In the genomic region with DNA sequence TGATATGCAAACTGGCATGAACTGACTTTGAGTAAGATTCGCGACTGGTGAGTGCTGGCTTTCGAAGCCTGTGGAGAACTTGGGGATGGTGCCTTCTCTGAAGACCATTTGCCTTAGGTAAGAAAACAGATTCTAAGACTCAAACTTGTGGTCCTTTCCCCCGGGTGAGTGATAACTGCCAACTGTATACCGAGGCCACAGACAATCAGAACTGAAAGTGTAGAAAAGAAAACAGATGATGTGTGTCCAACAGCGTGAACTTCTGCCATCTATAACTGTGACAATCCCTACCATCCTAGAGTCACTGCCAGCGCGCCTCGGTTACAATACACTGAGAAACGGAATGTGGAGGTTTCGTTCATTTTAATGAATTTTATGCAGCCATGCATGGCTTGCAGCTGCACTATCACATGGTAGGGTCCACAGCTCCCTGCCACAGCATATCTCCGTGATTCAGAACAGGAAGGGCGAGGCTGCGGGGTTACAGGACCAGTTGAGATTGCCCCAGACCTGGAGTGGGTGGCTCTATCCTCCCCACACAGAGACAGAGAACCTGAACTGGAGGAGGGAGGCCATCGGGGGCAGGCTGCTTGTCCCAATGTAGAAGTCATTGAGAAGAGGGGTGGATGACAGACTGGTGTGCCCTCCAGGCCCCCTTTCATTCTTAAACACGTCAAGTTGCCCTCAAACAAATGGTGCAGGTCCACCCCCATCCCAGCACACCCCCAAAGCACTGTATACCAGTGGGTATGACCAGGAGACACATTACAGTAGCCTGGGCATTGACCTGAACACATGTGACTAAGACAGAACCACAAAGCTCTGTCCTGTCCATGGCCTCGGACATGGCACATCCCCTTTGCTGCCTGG, we compare ENCODE assay signal across 9 mouse cellular contexts. TPM values are rescaled to one million over a fixed set of nuclear protein-coding genes. Genes with fewer than 3 reads are reported as not detected.
DNase-seq lines count a peak whose midpoint lies in the region; ATAC-seq and TF ChIP-seq lines count a peak whose summit lies in the region.
"Had no signal": no experiment of that assay in that cellular context is flagged by ENCODE, and none has a peak within 500 bp of the region (broad histone marks: within the 10 kb centered on the region; RNA-seq: fewer than 3 reads in every experiment).

No protein-coding gene starts in this region.

- no peaks in the 10 kb centered on the region for H3K27me3 ChIP-seq in kidney, embryonic 16.5 days (ENCODE audit: insufficient read depth, low read length)
- H3K27me3 ChIP-seq in hindbrain, postnatal 0 days (ENCODE audit: insufficient read depth, low read length): no peaks in the 10 kb centered on the region
- H3K27me3 ChIP-seq in midbrain, embryonic 10.5 days (ENCODE audit: low read depth, poor library complexity, severe bottlenecking): no peaks in the 10 kb centered on the region

- peaks cover 16% of the 10 kb centered on the region for H3K4me1 ChIP-seq in kidney, embryonic 16.5 days (ENCODE audit: insufficient read depth, low read length)
- H3K4me1 ChIP-seq in hindbrain, postnatal 0 days (ENCODE audit: insufficient read depth, low read length): peaks cover 15% of the 10 kb centered on the region
- H3K4me1 ChIP-seq in midbrain, embryonic 10.5 days: peaks cover 47% of the 10 kb centered on the region

- 0 out of 2 replicates have a peak, but pooled peaks have one; percentile 4 for TF ChIP-seq CTCF in hindbrain, postnatal 0 days (IDR thresholded peaks at IDR 0.05; ENCODE audit: low read depth)

- no peaks in the 10 kb centered on the region for H3K9me3 ChIP-seq in kidney, embryonic 16.5 days (ENCODE audit: low read length)
- H3K9me3 ChIP-seq in hindbrain, postnatal 0 days (ENCODE audit: low read length): no peaks in the 10 kb centered on the region
- no peaks in the 10 kb centered on the region for H3K9me3 ChIP-seq in midbrain, embryonic 10.5 days (replicated peaks)

- no peak overlapping the region for H3K9ac ChIP-seq in kidney, embryonic 16.5 days (replicated peaks; ENCODE audit: low read length)
- no peak overlapping the region; the same call in 1 of the 2 replicates for H3K9ac ChIP-seq in hindbrain, postnatal 0 days (replicated peaks; ENCODE audit: low read length)

- peaks cover 3% of the 10 kb centered on the region for H3K36me3 ChIP-seq in kidney, embryonic 16.5 days (ENCODE audit: insufficient read depth, low read length)
- peaks cover 2% of the 10 kb centered on the region; the same call in 1 of the 2 replicates for H3K36me3 ChIP-seq in hindbrain, postnatal 0 days (ENCODE audit: insufficient read depth, low read length)
- H3K36me3 ChIP-seq in midbrain, embryonic 10.5 days: peaks cover 16% of the 10 kb centered on the region

- no peak for ATAC-seq in kidney, embryonic 16.5 days (ENCODE audit: low FRiP score, low TSS enrichment)
- peak; percentile 36 for ATAC-seq in common myeloid progenitor, adult 5-6 weeks (replicated peaks; ENCODE audit: low read depth, poor library complexity, severe bottlenecking)
- ATAC-seq in hindbrain, postnatal 0 days: no peak

- H3K4me3 ChIP-seq in kidney, embryonic 16.5 days (ENCODE audit: low read length): no peak overlapping the region
- no peak overlapping the region for H3K4me3 ChIP-seq in hindbrain, postnatal 0 days (ENCODE audit: low read length)
- peak overlapping the region; percentile 65; the same call in 1 of the 2 replicates for H3K4me3 ChIP-seq in midbrain, embryonic 10.5 days

- peak overlapping the region; percentile 53; the same call in 1 of the 2 replicates for H3K4me2 ChIP-seq in kidney, embryonic 16.5 days (replicated peaks; ENCODE audit: low read depth, low read length)
- H3K4me2 ChIP-seq in hindbrain, postnatal 0 days (ENCODE audit: low read depth, low read length): peak overlapping the region; percentile 77

- DNase-seq in kidney, postnatal 4 days: no peak
- DNase-seq in hindbrain, postnatal 0 days (ENCODE audit: low spot score): no peak
- no peak for DNase-seq in midbrain, embryonic 10.5 days (ENCODE audit: low spot score)
- DNase-seq in Muller cell, postnatal 12 days (ENCODE audit: inconsistent ontology term): no peak
- DNase-seq in right cerebral cortex, postnatal 25 days: no peak
- no peak for DNase-seq in left cerebral cortex, adult 9 months (ENCODE audit: low spot score in 2 of 2)

- 72% methylated on average over 17 of the region's 17 CpGs for WGBS in kidney, embryonic 16.5 days
- 78% methylated on average over 17 of the region's 17 CpGs for WGBS in hindbrain, postnatal 0 days
- WGBS in midbrain, embryonic 10.5 days: 89% methylated on average over 17 of the region's 17 CpGs

- no peak overlapping the region for H3K27ac ChIP-seq in kidney, embryonic 16.5 days (ENCODE audit: low read length)
- no peak overlapping the region for H3K27ac ChIP-seq in hindbrain, postnatal 0 days
- peak overlapping the region; percentile 90 for H3K27ac ChIP-seq in midbrain, embryonic 10.5 days (replicated peaks)

RNA-seq across cellular contexts. Expression of gene Ncln, which starts 1.4 kb away (rescaled TPM):
- 107 and 112 TPM in 2 replicates for polyA plus RNA-seq in kidney, embryonic 16.5 days (2015; fragmentation: Nextera tagmentation; extraction: Ambion mirVana)
- 46.6 and 52.9 TPM in 2 replicates for total RNA-seq in common myeloid progenitor, adult 5-6 weeks (2017)
- 124 and 170 TPM in 2 replicates for total RNA-seq in hindbrain, postnatal 0 days (2014; rRNA removed)
- 66.3 and 66.5 TPM in 2 replicates for polyA plus RNA-seq in hindbrain, postnatal 0 days (2015; fragmentation: Nextera tagmentation; extraction: Ambion mirVana)
- 84.5 and 87.5 TPM in 2 replicates for polyA plus RNA-seq in midbrain, embryonic 10.5 days (2016; fragmentation: Nextera tagmentation; extraction: Ambion mirVana)

RNA-seq across cellular contexts. Expression of gene S1pr4, which starts 2.3 kb away (rescaled TPM):
- polyA plus RNA-seq in kidney, embryonic 16.5 days (2015; fragmentation: Nextera tagmentation; extraction: Ambion mirVana): 1.5 and 1.7 TPM in 2 replicates
- 10.3 and 14.4 TPM in 2 replicates for total RNA-seq in common myeloid progenitor, adult 5-6 weeks (2017)
- 0.40 and 1.3 TPM in 2 replicates for total RNA-seq in hindbrain, postnatal 0 days (2014; rRNA removed)
- polyA plus RNA-seq in hindbrain, postnatal 0 days (2015; fragmentation: Nextera tagmentation; extraction: Ambion mirVana): 0.38 and 0.40 TPM in 2 replicates
- 0.37 and 0.89 TPM in 2 replicates for polyA plus RNA-seq in midbrain, embryonic 10.5 days (2016; fragmentation: Nextera tagmentation; extraction: Ambion mirVana)

RNA-seq across cellular contexts. Expression of gene Celf5, which starts 15.1 kb away (rescaled TPM):
- 0.29 and 0.67 TPM in 2 replicates for polyA plus RNA-seq in kidney, embryonic 16.5 days (2015; fragmentation: Nextera tagmentation; extraction: Ambion mirVana)
- 0.14 TPM in 1 of 2 replicates, not detected in the other for total RNA-seq in common myeloid progenitor, adult 5-6 weeks (2017)
- 93.9 and 128 TPM in 2 replicates for total RNA-seq in hindbrain, postnatal 0 days (2014; rRNA removed)
- 40.1 and 43.2 TPM in 2 replicates for polyA plus RNA-seq in hindbrain, postnatal 0 days (2015; fragmentation: Nextera tagmentation; extraction: Ambion mirVana)
- polyA plus RNA-seq in midbrain, embryonic 10.5 days (2016; fragmentation: Nextera tagmentation; extraction: Ambion mirVana): 5.0 and 10.8 TPM in 2 replicates
- total RNA-seq: liver, adult 2 months had no signal
- polyA plus RNA-seq: liver, adult 2 months had no signal

RNA-seq across cellular contexts. Expression of gene Gna15, which starts 26.4 kb away (rescaled TPM):
- 0.70 and 0.98 TPM in 2 replicates for polyA plus RNA-seq in kidney, embryonic 16.5 days (2015; fragmentation: Nextera tagmentation; extraction: Ambion mirVana)
- 30.6 and 39.1 TPM in 2 replicates for total RNA-seq in common myeloid progenitor, adult 5-6 weeks (2017)
- 2.5 and 9.8 TPM in 2 replicates for total RNA-seq in hindbrain, postnatal 0 days (2014; rRNA removed)
- 1.2 and 1.9 TPM in 2 replicates for polyA plus RNA-seq in hindbrain, postnatal 0 days (2015; fragmentation: Nextera tagmentation; extraction: Ambion mirVana)
- polyA plus RNA-seq in midbrain, embryonic 10.5 days (2016; fragmentation: Nextera tagmentation; extraction: Ambion mirVana): 0.53 and 0.85 TPM in 2 replicates

RNA-seq across cellular contexts. Expression of gene Nfic, which starts 42.2 kb away (rescaled TPM):
- 87.8 and 92.0 TPM in 2 replicates for polyA plus RNA-seq in kidney, embryonic 16.5 days (2015; fragmentation: Nextera tagmentation; extraction: Ambion mirVana)
- 13.7 and 18.2 TPM in 2 replicates for total RNA-seq in common myeloid progenitor, adult 5-6 weeks (2017)
- 17.2 and 26.5 TPM in 2 replicates for total RNA-seq in hindbrain, postnatal 0 days (2014; rRNA removed)
- polyA plus RNA-seq in hindbrain, postnatal 0 days (2015; fragmentation: Nextera tagmentation; extraction: Ambion mirVana): 33.8 and 34.6 TPM in 2 replicates
- polyA plus RNA-seq in midbrain, embryonic 10.5 days (2016; fragmentation: Nextera tagmentation; extraction: Ambion mirVana): 8.7 and 11.7 TPM in 2 replicates
